Mouse (Mus musculus) spleen, adult 2 months (tissue): Measurements from ENCODE around the gene Lrriq4.
"Not testable (repeated sequence)": the region's sequence is repeated elsewhere in the genome, so short reads cannot be mapped to it uniquely, and the experiment has no call there.

ENCODE experiments used
- CTCF ChIP-seq: fragments of 200-500 bp; IDR thresholded peaks from 2 replicates; pipeline ENCODE4 v1.5.1; 2011; ENCODE audit warnings: mild to moderate bottlenecking, inconsistent platforms; ENCODE audit not compliant: insufficient read depth, insufficient read length, insufficient replicate concordance; ENCODE audit errors: extremely low read depth
- POLR2A ChIP-seq: fragments of 200-500 bp; IDR thresholded peaks from 2 replicates; pipeline ENCODE4 v1.6.1; 2011; ENCODE audit warnings: low read depth, low read length, inconsistent platforms

DNA sequence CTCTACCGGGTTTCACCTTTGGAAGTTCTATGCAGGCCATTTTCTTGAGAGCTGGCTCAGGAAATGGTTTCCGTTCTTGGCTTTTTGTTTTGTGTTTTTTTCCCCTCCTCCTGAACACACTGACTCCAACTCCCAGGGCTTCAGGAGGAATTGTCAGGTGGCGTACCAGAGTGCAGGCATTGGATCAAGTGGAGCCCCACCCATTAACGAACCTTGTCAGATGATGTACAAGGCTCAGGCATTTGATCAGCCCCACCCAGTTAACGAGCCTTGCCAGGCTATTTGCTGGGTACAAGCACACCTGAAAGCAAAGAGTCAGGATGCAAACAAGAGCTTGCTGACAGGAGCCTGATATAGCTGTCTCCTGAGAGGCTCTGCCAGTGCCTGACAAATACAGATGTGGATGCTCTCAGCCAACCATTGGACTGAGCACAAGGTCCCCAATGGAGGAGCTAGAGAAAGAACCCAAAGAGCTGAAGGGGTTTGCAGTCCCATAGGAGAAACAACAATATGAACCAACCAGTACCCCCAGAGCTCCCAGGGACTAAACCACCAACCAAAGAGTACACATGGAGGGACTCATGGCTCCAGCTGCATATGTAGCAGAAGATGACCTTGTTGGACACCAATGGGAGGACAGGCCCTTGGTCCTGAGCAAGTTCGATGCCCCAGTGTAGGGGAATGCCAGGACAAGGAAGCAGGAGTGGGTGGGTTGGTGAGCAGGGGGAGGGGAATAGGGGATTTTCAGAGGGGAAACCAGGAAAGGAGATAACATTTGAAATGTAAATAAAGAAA, 55.6 kb downstream of the Lrriq4 start, which contains the start of gene Lrrc31:
- TF ChIP-seq CTCF, POLR2A: not testable (repeated sequence)
